Mouse (Mus musculus) neural tube, embryonic 14.5 days (tissue): ENCODE results near the gene Pir. TPM values are rescaled to one million over a fixed set of nuclear protein-coding genes. Genes with fewer than 3 reads are reported as not detected.

Experiments used
- ATAC-seq: fragments of 200-750 bp; cut with Nextera tagmentation; 2 replicates; pipeline ENCODE4 v1.8.0; 2017; ENCODE audit warnings: low read depth, mild to moderate bottlenecking, moderate TSS enrichment, moderate library complexity
- H3K27ac ChIP-seq: fragments of 300-500 bp; sonication (generic); 2 replicates; pipeline ENCODE4 v1.5.1; 2014; ENCODE audit warnings: low read depth, mild to moderate bottlenecking, control low read depth, low read length, moderate library complexity, mixed read lengths
- H3K27me3 ChIP-seq: fragments of 300-500 bp; sonication (generic); 2 replicates; pipeline ENCODE4 v1.6.1; 2014; ENCODE audit warnings: low read length; ENCODE audit not compliant: control insufficient read depth, insufficient read depth
- H3K36me3 ChIP-seq: fragments of 300-500 bp; sonication (generic); 2 replicates; pipeline ENCODE4 v1.6.1; 2014; ENCODE audit warnings: low read length, mixed read lengths; ENCODE audit not compliant: control insufficient read depth, insufficient read depth
- H3K4me1 ChIP-seq: fragments of 300-500 bp; sonication (generic); 2 replicates; pipeline ENCODE4 v1.6.1; 2014; ENCODE audit warnings: low read length; ENCODE audit not compliant: control insufficient read depth, insufficient read depth
- H3K4me2 ChIP-seq: fragments of 300-500 bp; sonication (generic); 2 replicates; pipeline ENCODE4 v1.6.1; 2014; ENCODE audit warnings: mild to moderate bottlenecking, low read depth, low read length, control low read depth
- H3K4me3 ChIP-seq: fragments of 300-500 bp; sonication (generic); 2 replicates; pipeline ENCODE4 v1.5.1; 2014; ENCODE audit warnings: low read depth, low read length, control low read depth, mixed read lengths
- H3K9ac ChIP-seq: fragments of 300-500 bp; sonication (generic); replicated peaks from 2 replicates; pipeline ENCODE4 v1.6.1; 2014; ENCODE audit warnings: low read depth, mild to moderate bottlenecking, control low read depth, low read length, mixed read lengths
- H3K9me3 ChIP-seq: fragments of 300-500 bp; sonication (generic); 2 replicates; pipeline ENCODE4 v1.6.1; 2016; ENCODE audit warnings: low read length; ENCODE audit not compliant: control insufficient read depth
- WGBS: fragments of 180-500 bp; shearing (Covaris S2); extraction: QIAGEN DNeasy Blood & Tissue Kit; methylation state at CpG from one replicate; pipeline ENCODE4 v1.1.7; 2014; 5-methylcytosine and 5-hydroxymethylcytosine counted together
- polyA plus RNA-seq: library from polyadenylated mRNA; unstranded; fragments of >200 nt; fragmentation: Nextera tagmentation; extraction: Ambion mirVana; gene quantifications from 2 replicates; pipeline ENCODE4 v1.2.1, GENCODE M21; 2014

The Pir gene
- polyA plus RNA-seq, 1 experiment from 2014 or later, result 2.5 TPM

DNA sequence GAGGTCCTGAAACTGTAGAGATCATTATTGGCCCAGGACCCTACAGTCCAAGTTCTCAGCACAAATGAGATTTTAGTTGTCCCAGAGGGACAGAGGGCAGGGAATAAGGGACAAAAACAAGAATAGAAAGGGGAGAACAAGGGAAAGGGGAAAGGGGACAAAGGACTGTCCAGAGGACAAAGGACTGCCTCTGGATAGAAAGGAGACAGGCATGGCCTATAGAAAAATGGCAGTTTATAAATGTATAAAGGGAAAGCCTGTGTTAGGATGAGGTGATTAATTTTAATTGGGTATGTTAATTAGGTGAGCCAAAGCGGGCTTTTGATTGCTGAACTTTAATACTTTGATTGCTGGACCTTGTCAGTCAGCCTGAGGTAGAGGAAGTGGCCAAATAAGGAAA is 4.3 kb upstream of the Pir start:
- no peaks in the 10 kb centered on the region for H3K4me1 ChIP-seq
- no peak for ATAC-seq
- no peaks in the 10 kb centered on the region for H3K36me3 ChIP-seq
- H3K9ac ChIP-seq, result no peak overlapping the region
- H3K4me2 ChIP-seq, result no peak overlapping the region
- no peak overlapping the region for H3K27ac ChIP-seq
- H3K9me3 ChIP-seq, result no peaks in the 10 kb centered on the region
- no peaks in the 10 kb centered on the region for H3K27me3 ChIP-seq
- WGBS, result 50% methylated on average over 1 of the region's 1 CpGs
- H3K4me3 ChIP-seq, result no peak overlapping the region

DNA sequence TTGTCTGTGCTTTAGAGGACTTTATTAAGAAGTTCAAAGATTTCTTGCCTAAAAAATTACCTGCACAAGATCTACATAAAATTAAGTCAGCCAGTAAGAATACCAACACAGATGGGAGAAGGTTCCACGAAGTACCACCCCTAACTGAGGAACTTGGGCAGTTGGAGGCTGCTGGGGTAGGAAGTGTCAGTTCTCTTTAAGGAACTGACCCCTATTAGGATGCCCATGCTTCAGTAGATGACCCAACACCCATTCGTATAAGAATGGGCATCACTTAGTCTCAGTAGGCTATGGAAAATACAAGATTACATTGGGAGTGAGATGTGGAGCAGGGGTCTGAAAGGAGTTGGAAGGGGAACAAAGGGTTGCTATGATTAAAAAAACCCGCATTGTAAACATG is 1.4 kb downstream of the Pir start:
- no peaks in the 10 kb centered on the region for H3K36me3 ChIP-seq
- ATAC-seq, result no peak
- no peak overlapping the region for H3K4me3 ChIP-seq
- no peak overlapping the region for H3K9ac ChIP-seq
- H3K27me3 ChIP-seq, result no peaks in the 10 kb centered on the region
- no peak overlapping the region for H3K27ac ChIP-seq
- H3K4me1 ChIP-seq, result no peaks in the 10 kb centered on the region
- no peaks in the 10 kb centered on the region for H3K9me3 ChIP-seq
- WGBS, result 93% methylated on average over 3 of the region's 3 CpGs
- no peak overlapping the region for H3K4me2 ChIP-seq

GRCm38 (mm10) chrX:164275536-164275935 is 6.4 kb downstream of the Pir start:
- H3K4me2 ChIP-seq, result no peak overlapping the region
- no peaks in the 10 kb centered on the region for H3K36me3 ChIP-seq
- no peak overlapping the region for H3K4me3 ChIP-seq
- H3K27ac ChIP-seq, result no peak overlapping the region
- no peaks in the 10 kb centered on the region for H3K27me3 ChIP-seq
- H3K9ac ChIP-seq, result no peak overlapping the region
- H3K9me3 ChIP-seq, result no peaks in the 10 kb centered on the region
- 56% methylated on average over 3 of the region's 3 CpGs for WGBS
- no peaks in the 10 kb centered on the region for H3K4me1 ChIP-seq
- no peak for ATAC-seq

- Histone ChIP-seq H3K27ac (no peak overlapping the region), H3K36me3 (no peaks in the 10 kb centered on the region), H3K4me1 (no peaks in the 10 kb centered on the region), H3K27me3 (no peaks in the 10 kb centered on the region), H3K4me3 (no peak overlapping the region), H3K9me3 (no peaks in the 10 kb centered on the region), H3K4me2 (no peak overlapping the region), H3K9ac (no peak overlapping the region)
- WGBS, result 72% methylated on average over 7 of the region's 7 CpGs
- no peak for ATAC-seq
Measured at GRCm38 (mm10) chrX:164280918-164281647, 11.9 kb downstream of the Pir start.

DNA sequence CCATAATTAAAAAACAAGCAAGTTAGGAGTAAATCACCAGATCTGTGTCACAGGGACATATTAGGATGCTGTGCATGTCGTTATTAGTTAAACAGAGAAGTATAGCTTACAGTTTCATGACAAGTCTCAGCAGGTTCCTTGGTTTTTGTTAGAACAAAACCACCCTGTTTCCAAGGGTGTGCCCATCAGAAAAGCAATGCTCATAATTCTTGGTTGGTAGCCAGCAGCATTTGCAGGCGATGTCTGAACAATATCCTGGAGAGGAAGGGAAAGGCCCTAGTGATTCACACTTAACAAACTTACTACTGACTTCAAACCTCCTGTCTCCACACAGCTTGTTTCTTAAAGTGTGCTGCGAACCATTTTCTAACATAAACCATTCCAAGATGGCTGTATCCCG is 14.6 kb downstream of the Pir start:
- Histone ChIP-seq H3K4me3 (no peak overlapping the region), H3K36me3 (no peaks in the 10 kb centered on the region), H3K27me3 (no peaks in the 10 kb centered on the region), H3K4me2 (no peak overlapping the region), H3K9ac (no peak overlapping the region), H3K27ac (no peak overlapping the region), H3K9me3 (no peaks in the 10 kb centered on the region), H3K4me1 (no peaks in the 10 kb centered on the region)
- no peak for ATAC-seq
- 83% methylated on average over 4 of the region's 4 CpGs for WGBS

DNA sequence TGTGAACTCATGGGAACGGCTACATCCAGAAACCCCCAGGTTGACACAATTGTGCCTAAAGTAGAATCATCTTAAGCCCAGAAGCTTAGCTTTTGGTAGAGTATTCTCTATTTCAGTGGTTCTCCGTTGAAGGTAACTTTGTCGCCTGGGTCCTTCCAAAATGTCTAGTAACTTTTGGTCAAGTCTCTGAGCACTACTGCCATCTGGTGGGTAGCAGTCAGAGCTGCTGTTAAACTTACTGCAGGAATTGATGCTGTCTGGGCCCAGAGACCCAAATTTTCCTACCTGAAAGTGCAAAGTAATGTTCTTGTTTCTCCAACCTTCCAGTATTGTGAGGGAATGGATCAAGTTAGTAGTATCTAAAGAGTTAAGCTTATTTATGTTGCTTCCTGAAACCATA is 17.9 kb downstream of the Pir start:
- 65% methylated on average over 3 of the region's 3 CpGs for WGBS
- Histone ChIP-seq H3K9ac (no peak overlapping the region), H3K4me1 (no peaks in the 10 kb centered on the region), H3K4me2 (no peak overlapping the region), H3K9me3 (no peaks in the 10 kb centered on the region), H3K36me3 (no peaks in the 10 kb centered on the region), H3K27ac (no peak overlapping the region), H3K27me3 (no peaks in the 10 kb centered on the region), H3K4me3 (no peak overlapping the region)
- no peak for ATAC-seq

DNA sequence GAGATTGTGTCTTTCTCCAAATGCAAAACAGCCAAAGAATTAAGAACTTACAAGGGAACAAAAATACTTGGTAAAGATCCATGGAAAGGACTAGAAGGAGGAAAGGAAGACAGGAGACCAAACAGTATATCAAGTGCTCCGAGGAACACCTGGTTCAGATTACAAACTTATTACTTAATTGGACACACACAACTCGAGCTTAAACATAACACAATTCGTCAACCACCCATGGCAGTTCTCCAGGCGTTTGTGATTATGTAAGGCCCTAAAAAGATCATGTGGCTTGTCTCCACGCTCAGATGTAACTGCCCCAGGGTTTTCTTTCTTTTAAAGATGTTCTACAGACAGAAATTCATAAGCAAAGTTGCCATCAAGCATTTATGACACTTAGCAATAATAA is 22.0 kb downstream of the Pir start:
- no peaks in the 10 kb centered on the region for H3K27me3 ChIP-seq
- H3K27ac ChIP-seq, result no peak overlapping the region
- no peak overlapping the region for H3K4me2 ChIP-seq
- H3K36me3 ChIP-seq, result no peaks in the 10 kb centered on the region
- no peaks in the 10 kb centered on the region for H3K9me3 ChIP-seq
- H3K4me1 ChIP-seq, result no peaks in the 10 kb centered on the region
- 71% methylated on average over 5 of the region's 5 CpGs for WGBS
- ATAC-seq, result no peak
- H3K4me3 ChIP-seq, result no peak overlapping the region
- no peak overlapping the region for H3K9ac ChIP-seq

GRCm38 (mm10) chrX:164306250-164306649 is 37.1 kb downstream of the Pir start:
- Histone ChIP-seq H3K27ac (no peak overlapping the region), H3K9me3 (no peaks in the 10 kb centered on the region), H3K4me1 (no peaks in the 10 kb centered on the region), H3K4me2 (no peak overlapping the region), H3K27me3 (no peaks in the 10 kb centered on the region), H3K9ac (no peak overlapping the region), H3K4me3 (no peak overlapping the region), H3K36me3 (no peaks in the 10 kb centered on the region)
- no peak for ATAC-seq
- WGBS, result 80% methylated on average over 2 of the region's 2 CpGs

GRCm38 (mm10) chrX:164313876-164314275 is 44.7 kb downstream of the Pir start:
- no peak overlapping the region for H3K9ac ChIP-seq
- no peaks in the 10 kb centered on the region for H3K4me1 ChIP-seq
- H3K27ac ChIP-seq, result no peak overlapping the region
- H3K4me3 ChIP-seq, result no peak overlapping the region
- no peaks in the 10 kb centered on the region for H3K9me3 ChIP-seq
- no peaks in the 10 kb centered on the region for H3K27me3 ChIP-seq
- H3K4me2 ChIP-seq, result no peak overlapping the region
- H3K36me3 ChIP-seq, result no peaks in the 10 kb centered on the region
- no peak for ATAC-seq
- WGBS, result 87% methylated on average over 1 of the region's 1 CpGs
